ENCODE assay signal across 9 mouse cellular contexts in the genomic region with DNA sequence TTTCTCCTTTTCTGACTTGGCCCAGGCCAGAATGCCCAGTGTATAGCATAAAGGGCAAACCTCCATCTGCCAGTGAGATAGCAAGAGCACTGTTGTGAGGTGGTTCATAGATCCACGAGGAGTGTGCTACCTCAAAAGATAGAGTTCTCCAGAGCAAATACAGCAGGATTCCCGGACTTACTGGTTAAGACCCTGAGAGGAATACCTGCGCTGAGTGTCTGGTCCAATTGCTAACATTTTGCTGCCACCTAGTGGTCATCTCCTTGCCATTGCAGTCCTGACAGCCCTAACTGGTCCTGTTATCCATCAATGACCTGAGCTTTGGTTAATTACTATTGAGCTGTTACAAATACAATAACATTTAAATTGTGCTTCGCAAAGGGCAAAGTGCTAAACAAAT.
DNase-seq lines count a peak whose midpoint lies in the region; ATAC-seq lines count a peak whose summit lies in the region.
"Had no signal": no experiment of that assay in that cellular context is flagged by ENCODE, and none has a peak within 500 bp of the region (broad histone marks: within the 10 kb centered on the region; RNA-seq: fewer than 3 reads in every experiment).

No protein-coding gene starts in this region.

- peak; percentile 74 to 75 for DNase-seq in B cell, adult 2 months
- DNase-seq in adrenal gland, adult 8-10 months: peak; percentile 45
- DNase-seq in embryo, embryonic 11.5 days (ENCODE audit: low read depth, low spot score): peak; percentile 77
- peak; percentile 78 for DNase-seq in heart, adult 8-10 months (ENCODE audit: low spot score)
- peak; percentile 56 for DNase-seq in liver
- DNase-seq in naive thymus-derived CD4-positive, alpha-beta T cell, adult 2 months (ENCODE audit: low read depth): peak; percentile 84
- DNase-seq in splenic B cell, adult 2 months (ENCODE audit: low read depth, low spot score): peak; percentile 84

- no peaks in the 10 kb centered on the region for H3K27me3 ChIP-seq in kidney, embryonic 14.5 days (ENCODE audit: control insufficient read depth, insufficient read depth, low read length)
- no peaks in the 10 kb centered on the region for H3K27me3 ChIP-seq in splenic B cell, adult 2 months (ENCODE audit: control insufficient read depth, insufficient read depth, low read length, poor library complexity, severe bottlenecking)
- H3K27me3 ChIP-seq: embryonic facial prominence, embryonic 15.5 days had no signal

- no peaks in the 10 kb centered on the region for H3K9me3 ChIP-seq in kidney, embryonic 14.5 days (ENCODE audit: control insufficient read depth, low read length)
- H3K9me3 ChIP-seq: embryonic facial prominence, embryonic 15.5 days had no signal

- peak; percentile 83 for ATAC-seq in kidney, embryonic 14.5 days (ENCODE audit: low FRiP score, low TSS enrichment)

- H3K27ac ChIP-seq in kidney, embryonic 14.5 days (ENCODE audit: low read depth, low read length): no peak overlapping the region
- H3K27ac ChIP-seq: embryonic facial prominence, embryonic 15.5 days had no signal

- WGBS in kidney, embryonic 14.5 days: 2% methylated on average over 4 of the region's 4 CpGs

- H3K4me2 ChIP-seq in kidney, embryonic 14.5 days (replicated peaks; ENCODE audit: low read depth, low read length): no peak overlapping the region
- H3K4me2 ChIP-seq: embryonic facial prominence, embryonic 15.5 days had no signal

- H3K9ac ChIP-seq in kidney, embryonic 14.5 days (ENCODE audit: low read depth, low read length): no peak overlapping the region
- H3K9ac ChIP-seq: embryonic facial prominence, embryonic 15.5 days had no signal

- no peaks in the 10 kb centered on the region for H3K4me1 ChIP-seq in kidney, embryonic 14.5 days (ENCODE audit: control insufficient read depth, insufficient read depth, low read length)
- H3K4me1 ChIP-seq: embryonic facial prominence, embryonic 15.5 days had no signal

- H3K4me3 ChIP-seq in kidney, embryonic 14.5 days (ENCODE audit: low read length): no peak overlapping the region
- H3K4me3 ChIP-seq: embryonic facial prominence, embryonic 15.5 days had no signal

- H3K36me3 ChIP-seq in kidney, embryonic 14.5 days (ENCODE audit: control insufficient read depth, insufficient read depth, low read length): no peaks in the 10 kb centered on the region
- no peaks in the 10 kb centered on the region for H3K36me3 ChIP-seq in splenic B cell, adult 2 months (ENCODE audit: control insufficient read depth, insufficient read depth, low read length, poor library complexity, severe bottlenecking)
- H3K36me3 ChIP-seq: embryonic facial prominence, embryonic 15.5 days had no signal
